Mouse (Mus musculus) liver, embryonic 13.5 days (tissue): ENCODE measurements at regions not wholly inside any gene's neighbourhood (a gene's known extent, or its start where the extent isn't known, plus 50 kb on each side); places are given as distances from the start of the nearest gene placed in this dataset.

ENCODE experiments used
- ATAC-seq: fragments of 200-750 bp; cut with Nextera tagmentation; 2 replicates; pipeline ENCODE4 v1.8.0; 2017; ENCODE audit warnings: low read depth, mild to moderate bottlenecking, moderate number of reproducible peaks, moderate library complexity
- DNase-seq: peaks from one replicate; pipeline ENCODE4 v3.0.0; 2022
- H3K27ac ChIP-seq: fragments of 300-500 bp; sonication (generic); 2 replicates; pipeline ENCODE4 v1.5.1; 2015; ENCODE audit warnings: moderate library complexity, mild to moderate bottlenecking, inconsistent platforms
- H3K27me3 ChIP-seq: fragments of 300-500 bp; sonication (generic); 2 replicates; pipeline ENCODE4 v1.6.1; 2015; ENCODE audit warnings: mild to moderate bottlenecking, inconsistent platforms
- H3K36me3 ChIP-seq: fragments of 300-500 bp; sonication (generic); 2 replicates; pipeline ENCODE4 v1.6.1; 2015; ENCODE audit warnings: mild to moderate bottlenecking, inconsistent platforms
- H3K4me1 ChIP-seq: fragments of 300-500 bp; sonication (generic); replicated peaks from 2 replicates; pipeline ENCODE4 v1.6.1; 2015; ENCODE audit warnings: inconsistent platforms
- H3K4me2 ChIP-seq: fragments of 300-500 bp; sonication (generic); 2 replicates; pipeline ENCODE4 v1.6.1; 2015; ENCODE audit warnings: inconsistent platforms, mild to moderate bottlenecking, moderate library complexity
- H3K4me3 ChIP-seq: fragments of 300-500 bp; sonication (generic); replicated peaks from 2 replicates; pipeline ENCODE4 v1.5.1; 2015; ENCODE audit warnings: mild to moderate bottlenecking, inconsistent platforms
- H3K9ac ChIP-seq: fragments of 300-500 bp; sonication (generic); 2 replicates; pipeline ENCODE4 v1.6.1; 2015; ENCODE audit warnings: mild to moderate bottlenecking, inconsistent platforms
- H3K9me3 ChIP-seq: fragments of 300-500 bp; sonication (generic); replicated peaks from 2 replicates; pipeline ENCODE4 v1.6.1; 2016; ENCODE audit warnings: inconsistent platforms
- WGBS: fragments of 180-500 bp; shearing (Covaris S2); methylation state at CpG from one replicate; pipeline ENCODE4 v1.1.7; 2015; ENCODE audit not compliant: insufficient replicate concordance; 5-methylcytosine and 5-hydroxymethylcytosine counted together

GRCm38 (mm10) chr1:169224431-169224830 is 306.8 kb downstream of the Nuf2 start:
- H3K4me2 ChIP-seq = no peak overlapping the region
- no peaks in the 10 kb centered on the region for H3K9me3 ChIP-seq
- DNase-seq (no peak), ATAC-seq (no peak)
- no peaks in the 10 kb centered on the region for H3K4me1 ChIP-seq
- H3K9ac ChIP-seq = no peak overlapping the region
- 71% methylated on average over 2 of the region's 2 CpGs for WGBS
- no peak overlapping the region for H3K27ac ChIP-seq
- no peak overlapping the region for H3K4me3 ChIP-seq
- H3K36me3 ChIP-seq = no peaks in the 10 kb centered on the region
- no peaks in the 10 kb centered on the region for H3K27me3 ChIP-seq

- Histone ChIP-seq H3K9ac (no peak overlapping the region), H3K27me3 (no peaks in the 10 kb centered on the region), H3K36me3 (no peaks in the 10 kb centered on the region), H3K4me2 (no peak overlapping the region), H3K4me1 (no peaks in the 10 kb centered on the region), H3K4me3 (no peak overlapping the region), H3K27ac (no peak overlapping the region), H3K9me3 (no peaks in the 10 kb centered on the region)
- ATAC-seq (no peak), DNase-seq (no peak)
- 50% methylated on average over 1 of the region's 1 CpGs for WGBS
Measured at GRCm38 (mm10) chr1:169187658-169188057, 343.6 kb downstream of the Nuf2 start.

GRCm38 (mm10) chr1:169170405-169170804 is 360.9 kb downstream of the Nuf2 start:
- no peaks in the 10 kb centered on the region for H3K9me3 ChIP-seq
- no peaks in the 10 kb centered on the region for H3K4me1 ChIP-seq
- no peak overlapping the region for H3K4me3 ChIP-seq
- H3K4me2 ChIP-seq = no peak overlapping the region
- WGBS = 49% methylated on average over 2 of the region's 2 CpGs
- no peak for DNase-seq
- no peak overlapping the region for H3K27ac ChIP-seq
- H3K27me3 ChIP-seq = no peaks in the 10 kb centered on the region
- H3K36me3 ChIP-seq = no peaks in the 10 kb centered on the region
- ATAC-seq = no peak
- no peak overlapping the region for H3K9ac ChIP-seq

DNA sequence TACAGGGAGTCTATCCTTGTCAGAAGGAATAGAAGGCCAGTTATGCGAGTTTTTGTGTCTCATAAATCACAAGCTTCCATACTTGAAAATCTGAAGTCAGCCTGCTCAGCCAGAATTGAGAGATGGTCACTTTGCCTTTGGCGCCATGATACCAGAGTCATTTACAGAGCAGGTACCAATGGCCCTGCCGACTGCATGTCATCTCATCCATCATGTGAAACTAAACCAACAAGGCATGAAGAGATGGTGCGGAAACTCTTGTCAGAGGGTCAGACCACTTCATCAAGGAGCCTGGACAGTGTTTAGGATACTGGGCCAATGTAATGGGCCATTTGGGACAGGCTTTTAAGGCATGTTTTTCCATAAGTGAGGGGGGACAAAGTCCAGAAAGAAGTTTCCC is 363.2 kb downstream of the Nuf2 start:
- Histone ChIP-seq H3K9me3 (no peaks in the 10 kb centered on the region), H3K9ac (no peak overlapping the region), H3K36me3 (no peaks in the 10 kb centered on the region), H3K27ac (no peak overlapping the region), H3K4me2 (no peak overlapping the region), H3K27me3 (no peaks in the 10 kb centered on the region), H3K4me3 (no peak overlapping the region), H3K4me1 (no peaks in the 10 kb centered on the region)
- no peak for ATAC-seq
- no peak for DNase-seq
- WGBS = 60% methylated on average over 4 of the region's 4 CpGs

DNA sequence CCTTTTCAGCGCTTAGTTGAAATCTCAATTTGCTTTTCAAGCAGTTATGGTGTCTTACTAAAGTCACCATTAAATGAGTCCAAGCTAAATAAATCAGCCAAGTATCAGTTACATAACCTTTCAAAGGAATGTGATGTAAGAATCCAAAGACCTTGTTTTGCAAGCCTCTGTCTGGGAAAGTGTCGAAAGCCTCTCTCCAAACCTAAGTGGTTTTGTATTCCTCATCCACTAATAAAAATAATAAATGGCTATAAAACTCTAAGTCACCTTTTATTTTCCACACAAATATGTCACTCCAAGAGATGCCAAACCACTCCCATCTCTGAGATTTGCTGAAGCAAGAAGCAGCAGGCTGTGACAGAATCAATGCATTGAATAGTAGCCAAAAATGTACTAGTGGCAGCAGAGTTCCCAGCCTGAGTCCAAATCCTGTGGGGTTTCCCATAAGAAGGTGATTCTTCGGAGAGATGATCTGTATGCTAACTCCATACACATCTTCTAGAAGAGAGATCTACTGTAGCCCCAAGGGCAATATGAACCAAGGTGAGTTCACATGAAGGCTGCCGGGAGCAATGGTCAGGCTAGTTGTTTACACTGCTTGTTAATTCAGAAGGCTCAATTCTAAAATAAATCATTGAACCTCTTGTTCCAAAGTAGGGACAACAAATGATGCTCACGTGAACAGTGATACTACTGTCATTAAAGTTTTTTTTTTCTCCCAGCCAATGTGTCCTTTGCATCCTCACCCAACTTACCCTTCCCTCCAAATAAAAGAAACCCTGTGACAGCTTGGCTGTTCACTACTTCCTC is 365.0 kb downstream of the Nuf2 start:
- Histone ChIP-seq H3K27ac (no peak overlapping the region), H3K4me1 (no peaks in the 10 kb centered on the region), H3K4me2 (no peak overlapping the region), H3K27me3 (no peaks in the 10 kb centered on the region), H3K9ac (no peak overlapping the region), H3K36me3 (no peaks in the 10 kb centered on the region), H3K4me3 (no peak overlapping the region), H3K9me3 (no peaks in the 10 kb centered on the region)
- no peak for ATAC-seq
- no peak for DNase-seq
- WGBS = 65% methylated on average over 5 of the region's 5 CpGs

DNA sequence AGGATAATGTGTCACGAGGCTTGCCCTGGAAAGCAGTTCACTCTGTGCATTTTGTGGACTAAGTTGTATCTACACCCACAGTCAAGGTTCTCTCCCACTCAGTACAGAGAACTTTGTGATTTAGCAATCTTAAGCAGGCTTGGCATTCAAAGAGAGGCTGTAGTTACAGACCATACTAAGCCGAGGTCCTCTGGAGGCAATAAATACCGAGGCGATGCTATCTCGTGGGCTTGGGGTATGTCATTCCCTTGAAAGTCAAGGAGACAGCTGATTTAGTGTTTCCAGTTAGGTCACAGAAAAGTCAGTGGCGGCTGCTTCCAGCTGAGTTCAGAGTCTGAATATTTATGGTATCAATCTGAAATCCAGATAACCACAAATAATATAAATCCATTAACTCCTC is 370.4 kb downstream of the Nuf2 start:
- ATAC-seq (no peak), DNase-seq (no peak)
- H3K9ac ChIP-seq = no peak overlapping the region
- H3K36me3 ChIP-seq = no peaks in the 10 kb centered on the region
- H3K27me3 ChIP-seq = no peaks in the 10 kb centered on the region
- 48% methylated on average over 6 of the region's 6 CpGs for WGBS
- no peak overlapping the region for H3K4me2 ChIP-seq
- H3K9me3 ChIP-seq = no peaks in the 10 kb centered on the region
- no peak overlapping the region for H3K27ac ChIP-seq
- no peaks in the 10 kb centered on the region for H3K4me1 ChIP-seq
- no peak overlapping the region for H3K4me3 ChIP-seq

GRCm38 (mm10) chr1:169160220-169160619 is 371.0 kb downstream of the Nuf2 start:
- no peaks in the 10 kb centered on the region for H3K27me3 ChIP-seq
- H3K4me1 ChIP-seq = no peaks in the 10 kb centered on the region
- ATAC-seq = no peak
- no peak overlapping the region for H3K27ac ChIP-seq
- 35% methylated on average over 1 of the region's 1 CpGs for WGBS
- H3K9me3 ChIP-seq = no peaks in the 10 kb centered on the region
- no peak overlapping the region for H3K4me2 ChIP-seq
- no peak overlapping the region for H3K4me3 ChIP-seq
- H3K9ac ChIP-seq = no peak overlapping the region
- H3K36me3 ChIP-seq = no peaks in the 10 kb centered on the region
- no peak for DNase-seq

DNA sequence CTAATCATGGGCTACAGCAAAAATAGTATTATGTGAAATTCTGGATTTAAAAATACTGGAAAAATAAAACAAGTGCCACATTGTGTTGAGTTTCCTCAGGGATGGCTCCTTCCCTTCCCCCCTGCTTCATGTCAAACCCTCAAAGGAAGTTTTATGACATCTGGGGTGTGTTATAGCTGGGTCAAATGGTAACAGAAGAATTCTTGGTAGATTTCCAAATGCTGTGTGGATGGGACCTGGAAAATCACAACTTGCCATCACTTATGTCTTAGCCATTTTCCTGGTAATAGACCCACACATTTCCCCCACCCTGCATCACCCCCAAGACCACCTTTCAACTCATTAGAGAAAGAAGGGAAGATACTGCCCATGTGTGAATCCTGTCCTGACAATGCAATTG is 371.5 kb downstream of the Nuf2 start:
- no peaks in the 10 kb centered on the region for H3K9me3 ChIP-seq
- no peaks in the 10 kb centered on the region for H3K4me1 ChIP-seq
- DNase-seq = no peak
- H3K27ac ChIP-seq = no peak overlapping the region
- H3K4me3 ChIP-seq = no peak overlapping the region
- no peak overlapping the region for H3K4me2 ChIP-seq
- no peak overlapping the region for H3K9ac ChIP-seq
- no peak for ATAC-seq
- H3K36me3 ChIP-seq = no peaks in the 10 kb centered on the region
- H3K27me3 ChIP-seq = no peaks in the 10 kb centered on the region

DNA sequence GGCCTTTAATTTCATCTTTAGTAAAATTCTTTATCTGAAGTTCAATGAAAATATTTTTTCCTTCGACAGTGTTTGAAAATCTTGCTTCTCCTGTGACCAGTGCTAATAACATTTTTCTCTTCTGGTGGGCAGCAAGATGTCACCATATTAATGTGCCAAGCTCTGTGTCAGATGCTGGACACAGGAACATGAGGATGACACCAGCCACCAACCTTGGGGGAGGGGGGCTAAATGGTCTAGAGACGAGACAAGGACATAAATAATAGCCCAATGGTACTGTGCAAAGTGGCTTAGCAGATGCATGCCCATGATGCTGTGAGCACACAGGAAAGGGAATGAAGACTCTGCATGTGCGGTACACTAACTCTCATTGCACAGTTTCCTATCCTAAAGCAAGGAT is 373.8 kb downstream of the Nuf2 start:
- H3K27me3 ChIP-seq = no peaks in the 10 kb centered on the region
- ATAC-seq = no peak

DNA sequence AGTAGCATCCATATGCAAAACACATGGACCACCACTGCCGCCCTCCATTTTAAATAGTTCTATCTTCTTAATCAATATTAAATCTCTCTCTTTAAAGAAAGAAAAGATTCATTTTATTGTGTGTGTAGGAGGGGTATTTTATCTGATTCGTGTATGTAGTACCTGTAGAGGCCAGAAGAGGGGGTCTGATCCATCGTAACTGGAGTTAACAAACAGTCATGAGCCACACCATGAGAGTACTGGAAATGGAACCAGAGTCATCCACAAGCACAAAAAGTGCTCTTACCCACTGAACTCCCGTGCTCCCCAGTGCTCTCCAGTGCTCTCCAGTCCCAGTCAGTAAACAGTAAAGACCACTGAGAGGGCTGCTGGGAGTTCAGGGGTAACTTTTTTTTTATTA is 374.4 kb downstream of the Nuf2 start:
- no peak overlapping the region for H3K4me3 ChIP-seq
- H3K9ac ChIP-seq = no peak overlapping the region
- H3K4me2 ChIP-seq = no peak overlapping the region
- ATAC-seq (no peak), DNase-seq (no peak)
- H3K4me1 ChIP-seq = no peaks in the 10 kb centered on the region
- no peaks in the 10 kb centered on the region for H3K9me3 ChIP-seq
- H3K27ac ChIP-seq = no peak overlapping the region
- H3K36me3 ChIP-seq = no peaks in the 10 kb centered on the region
- H3K27me3 ChIP-seq = no peaks in the 10 kb centered on the region
- WGBS = 50% methylated on average over 4 of the region's 4 CpGs

More for the DNA sequence above, 373.8 kb downstream of the Nuf2 start:
- no peaks in the 10 kb centered on the region for H3K9me3 ChIP-seq
- no peak overlapping the region for H3K27ac ChIP-seq
- H3K4me1 ChIP-seq = no peaks in the 10 kb centered on the region
- H3K36me3 ChIP-seq = no peaks in the 10 kb centered on the region
- H3K4me3 ChIP-seq = no peak overlapping the region
- no peak overlapping the region for H3K9ac ChIP-seq
- no peak overlapping the region for H3K4me2 ChIP-seq
- DNase-seq = no peak
- WGBS = 67% methylated on average over 3 of the region's 3 CpGs

GRCm38 (mm10) chr1:169155484-169156459 is 375.5 kb downstream of the Nuf2 start:
- H3K4me3 ChIP-seq = no peak overlapping the region
- DNase-seq (no peak), ATAC-seq (no peak)
- WGBS = 58% methylated on average over 14 of the region's 14 CpGs
- no peaks in the 10 kb centered on the region for H3K27me3 ChIP-seq
- no peaks in the 10 kb centered on the region for H3K36me3 ChIP-seq
- no peaks in the 10 kb centered on the region for H3K4me1 ChIP-seq
- no peak overlapping the region for H3K9ac ChIP-seq
- no peak overlapping the region for H3K4me2 ChIP-seq
- H3K9me3 ChIP-seq = no peaks in the 10 kb centered on the region
- no peak overlapping the region for H3K27ac ChIP-seq
